Mouse (Mus musculus) MEL (cell line): Measurements from ENCODE around the gene Ada. TPM values are rescaled to one million over a fixed set of nuclear protein-coding genes. Genes with fewer than 3 reads are reported as not detected.

Source experiments
- DNase-seq: peaks from one replicate; pipeline ENCODE4 v3.0.0; 2011; ENCODE audit warnings: low read depth, low spot score
- H3K27ac ChIP-seq: 2 replicates; pipeline ENCODE4 v1.5.1; 2012; ENCODE audit warnings: low read depth, mild to moderate bottlenecking, control low read depth, low read length, moderate library complexity; ENCODE audit not compliant: control insufficient read depth
- H3K27me3 ChIP-seq, 2 experiments: fragments of 150-350 bp in 1 of 2; sonication (generic) in 1 of 2; 2 replicates each; pipeline ENCODE4 v1.6.1; 2012; ENCODE audit warnings: low read length in 2 of 2, mild to moderate bottlenecking in 2 of 2, improper control_type of control experiment in 1 of 2, moderate library complexity in 1 of 2; ENCODE audit not compliant: insufficient read depth in 2 of 2, control insufficient read depth in 1 of 2
- H3K36me3 ChIP-seq, 2 experiments: 2 replicates each; pipeline ENCODE4 v1.6.1; 2012 to 2014; ENCODE audit warnings: low read length in 2 of 2, improper control_type of control experiment in 1 of 2, inconsistent platforms in 1 of 2, mild to moderate bottlenecking in 1 of 2; ENCODE audit not compliant: insufficient read depth in 2 of 2, control insufficient read depth in 1 of 2
- H3K4me1 ChIP-seq, 2 experiments: fragments of 150-350 bp in 1 of 2; sonication (generic) in 1 of 2; 2 replicates each; pipeline ENCODE4 v1.6.1; 2012; ENCODE audit warnings: low read length in 2 of 2, improper control_type of control experiment in 1 of 2, mild to moderate bottlenecking in 1 of 2; ENCODE audit not compliant: insufficient read depth in 2 of 2, control insufficient read depth in 1 of 2
- H3K4me3 ChIP-seq, 2 experiments: fragments of 150-350 bp in 1 of 2; sonication (generic) in 1 of 2; 2 replicates each; pipeline ENCODE4 v1.5.1; 2012; ENCODE audit warnings: low read depth in 2 of 2, low read length in 2 of 2, mild to moderate bottlenecking in 2 of 2, moderate library complexity in 2 of 2, control low read depth in 1 of 2, improper control_type of control experiment in 1 of 2; ENCODE audit not compliant: control insufficient read depth in 1 of 2, insufficient read depth in 1 of 2
- H3K79me2 ChIP-seq: 2 replicates; pipeline ENCODE4 v1.6.1; 2012; ENCODE audit warnings: mild to moderate bottlenecking, low read length, moderate library complexity; ENCODE audit not compliant: control insufficient read depth, poor library complexity, insufficient read depth
- H3K9ac ChIP-seq: 2 replicates; pipeline ENCODE4 v1.6.1; 2012; ENCODE audit warnings: low read depth, mild to moderate bottlenecking, control low read depth, low read length, moderate library complexity; ENCODE audit not compliant: control insufficient read depth, poor library complexity, severe bottlenecking
- H3K9me3 ChIP-seq: fragments of 150-350 bp; sonication (generic); replicated peaks from 2 replicates; pipeline ENCODE4 v1.6.1; 2012; ENCODE audit warnings: mild to moderate bottlenecking, low read length, improper control_type of control experiment, moderate library complexity; ENCODE audit not compliant: insufficient read depth
- BHLHE40 ChIP-seq: IDR thresholded peaks from 2 replicates; pipeline ENCODE4 v1.6.1; 2012; ENCODE audit warnings: low read depth, mild to moderate bottlenecking, inconsistent platforms, low read length, improper control_type of control experiment, borderline replicate concordance
- CHD1 ChIP-seq: IDR thresholded peaks from 2 replicates; pipeline ENCODE4 v1.6.1; 2012; ENCODE audit warnings: low read depth, mild to moderate bottlenecking, inconsistent platforms, low read length, improper control_type of control experiment
- CHD2 ChIP-seq: IDR thresholded peaks from 2 replicates; pipeline ENCODE4 v1.6.1; 2011; ENCODE audit warnings: low read length, improper control_type of control experiment
- CTCF ChIP-seq, 3 experiments: IDR thresholded peaks in 2 of 3; conservative IDR thresholded peaks in 1 of 3; 2 replicates each; pipeline ENCODE4 v1.5.1; 2011 to 2012; ENCODE audit warnings: low read length in 3 of 3, low read depth in 2 of 3, mild to moderate bottlenecking in 2 of 3, improper control_type of control experiment in 1 of 3, inconsistent platforms in 1 of 3, mixed read lengths in 1 of 3, moderate library complexity in 1 of 3; ENCODE audit not compliant: control insufficient read depth in 1 of 3, insufficient read depth in 1 of 3, poor library complexity in 1 of 3, severe bottlenecking in 1 of 3
- E2F4 ChIP-seq: IDR thresholded peaks from 2 replicates; pipeline ENCODE4 v1.6.1; 2011; ENCODE audit warnings: low read depth, low read length, improper control_type of control experiment, borderline replicate concordance
- EP300 ChIP-seq, 2 experiments: IDR thresholded peaks; 2 replicates each; pipeline ENCODE4 v1.6.1; 2011; ENCODE audit warnings: improper control_type of control experiment in 2 of 2, low read length in 2 of 2, low read depth in 1 of 2, mild to moderate bottlenecking in 1 of 2
- ETS1 ChIP-seq: IDR thresholded peaks from 2 replicates; pipeline ENCODE4 v1.6.1; 2012; ENCODE audit warnings: low read depth, mild to moderate bottlenecking, inconsistent platforms, low read length, improper control_type of control experiment, moderate library complexity
- GATA1 ChIP-seq: IDR thresholded peaks from 2 replicates; pipeline ENCODE4 v1.6.1; 2011; ENCODE audit warnings: low read depth, low read length, improper control_type of control experiment
- JUND ChIP-seq: IDR thresholded peaks from 2 replicates; pipeline ENCODE4 v1.6.1; 2011; ENCODE audit warnings: low read depth, mild to moderate bottlenecking, improper control_type of control experiment, low read length
- MAFK ChIP-seq: IDR thresholded peaks from 2 replicates; pipeline ENCODE4 v1.6.1; 2011; ENCODE audit warnings: low read depth, mild to moderate bottlenecking, low read length, improper control_type of control experiment, borderline replicate concordance
- MAX ChIP-seq: IDR thresholded peaks from 2 replicates; pipeline ENCODE4 v1.6.1; 2011; ENCODE audit warnings: low read length, improper control_type of control experiment
- MAZ ChIP-seq: IDR thresholded peaks from 2 replicates; pipeline ENCODE4 v1.6.1; 2012; ENCODE audit warnings: low read depth, mild to moderate bottlenecking, inconsistent platforms, low read length, improper control_type of control experiment
- MXI1 ChIP-seq: IDR thresholded peaks from 2 replicates; pipeline ENCODE4 v1.6.1; 2011; ENCODE audit warnings: mild to moderate bottlenecking, low read depth, low read length, improper control_type of control experiment
- MYB ChIP-seq: IDR thresholded peaks from 2 replicates; pipeline ENCODE4 v1.6.1; 2011; ENCODE audit warnings: mild to moderate bottlenecking, low read depth, low read length, improper control_type of control experiment
- NELFE ChIP-seq: IDR thresholded peaks from 2 replicates; pipeline ENCODE4 v1.6.1; 2011; ENCODE audit warnings: low read depth, low read length, improper control_type of control experiment
- NRF1 ChIP-seq: IDR thresholded peaks from 2 replicates; pipeline ENCODE4 v1.6.1; 2014; ENCODE audit warnings: low read depth, mild to moderate bottlenecking, inconsistent platforms, low read length, improper control_type of control experiment, moderate library complexity; ENCODE audit not compliant: poor library complexity, insufficient read depth, severe bottlenecking
- POLR2A ChIP-seq, 2 experiments: IDR thresholded peaks; 2 replicates each; pipeline ENCODE4 v1.6.1; 2011 to 2012; ENCODE audit warnings: low read length in 2 of 2, mild to moderate bottlenecking in 2 of 2, control low read depth in 1 of 2, improper control_type of control experiment in 1 of 2, low read depth in 1 of 2, moderate library complexity in 1 of 2; ENCODE audit not compliant: control insufficient read depth in 1 of 2, insufficient read depth in 1 of 2, poor library complexity in 1 of 2
- POLR2AphosphoS2 ChIP-seq: IDR thresholded peaks from 2 replicates; pipeline ENCODE4 v1.6.1; 2011; ENCODE audit warnings: low read length, improper control_type of control experiment
- POLR2AphosphoS5 ChIP-seq: IDR thresholded peaks from 2 replicates; pipeline ENCODE4 v1.6.1; 2012; ENCODE audit warnings: low read depth, borderline replicate concordance, mild to moderate bottlenecking, inconsistent platforms, low read length, moderate library complexity, mixed read lengths
- RCOR1 ChIP-seq: IDR thresholded peaks from 2 replicates; pipeline ENCODE4 v1.6.1; 2012; ENCODE audit warnings: low read depth, mild to moderate bottlenecking, inconsistent platforms, low read length, improper control_type of control experiment
- SMC3 ChIP-seq: IDR thresholded peaks from 2 replicates; pipeline ENCODE4 v1.6.1; 2011; ENCODE audit warnings: low read depth, low read length, improper control_type of control experiment
- TAL1 ChIP-seq: IDR thresholded peaks from 2 replicates; pipeline ENCODE4 v1.6.1; 2012; ENCODE audit warnings: mild to moderate bottlenecking, inconsistent platforms, low read length, moderate library complexity, mixed read lengths
- TBP ChIP-seq: IDR thresholded peaks from 2 replicates; pipeline ENCODE4 v1.8.0; 2011; ENCODE audit warnings: low read depth, low read length, improper control_type of control experiment
- TCF12 ChIP-seq: IDR thresholded peaks from 2 replicates; pipeline ENCODE4 v1.6.1; 2014; ENCODE audit warnings: low read depth, mild to moderate bottlenecking, inconsistent platforms, low read length, improper control_type of control experiment, moderate library complexity
- UBTF ChIP-seq: IDR thresholded peaks from 2 replicates; pipeline ENCODE4 v1.6.1; 2012; ENCODE audit warnings: low read depth, mild to moderate bottlenecking, inconsistent platforms, low read length, improper control_type of control experiment, moderate library complexity, borderline replicate concordance; ENCODE audit not compliant: insufficient read depth
- USF1 ChIP-seq: IDR thresholded peaks from 2 replicates; pipeline ENCODE4 v1.6.1; 2014; ENCODE audit warnings: low read depth, mild to moderate bottlenecking, inconsistent platforms, low read length, improper control_type of control experiment, moderate library complexity
- USF2 ChIP-seq, 2 experiments: IDR thresholded peaks; 2 replicates each; pipeline ENCODE4 v1.6.1; 2011 to 2012; ENCODE audit warnings: improper control_type of control experiment in 2 of 2, low read length in 2 of 2, borderline replicate concordance in 1 of 2, inconsistent platforms in 1 of 2, low read depth in 1 of 2, mild to moderate bottlenecking in 1 of 2; ENCODE audit not compliant: insufficient read depth in 1 of 2
- ZC3H11A ChIP-seq: IDR thresholded peaks from 2 replicates; pipeline ENCODE4 v1.6.1; 2012; ENCODE audit warnings: low read depth, mild to moderate bottlenecking, inconsistent platforms, low read length, improper control_type of control experiment
- ZKSCAN1 ChIP-seq: IDR thresholded peaks from 2 replicates; pipeline ENCODE4 v1.6.1; 2012; ENCODE audit warnings: low read depth, mild to moderate bottlenecking, inconsistent platforms, low read length, improper control_type of control experiment, moderate library complexity
- ZMIZ1 ChIP-seq: IDR thresholded peaks from 2 replicates; pipeline ENCODE4 v1.6.1; 2012; ENCODE audit warnings: low read depth, mild to moderate bottlenecking, inconsistent platforms, low read length, improper control_type of control experiment, moderate library complexity
- polyA plus RNA-seq, 2 experiments: library from polyadenylated mRNA; stranded (reverse) in 1 of 2; unstranded in 1 of 2; fragments of >175 nt in 1 of 2; fragments of >200 nt in 1 of 2; gene quantifications; 2 replicates each; pipeline versions ENCODE4 v1.2.1 to v1.2.4; 2012; ENCODE audit warnings: low replicate concordance in 2 of 2, low read depth in 1 of 2; ENCODE audit not compliant: insufficient read length in 2 of 2, insufficient read depth in 1 of 2, missing spikeins in 1 of 2
- total RNA-seq: library from RNA; depleted of rRNA; stranded (reverse); fragments of 300-350 nt; gene quantifications from 2 replicates; pipeline ENCODE4 v1.2.3, GENCODE M21; 2012

The Ada gene
- total and polyA plus RNA-seq, 3 experiments = 35.1 to 36.5 TPM; not detected in 1

DNA sequence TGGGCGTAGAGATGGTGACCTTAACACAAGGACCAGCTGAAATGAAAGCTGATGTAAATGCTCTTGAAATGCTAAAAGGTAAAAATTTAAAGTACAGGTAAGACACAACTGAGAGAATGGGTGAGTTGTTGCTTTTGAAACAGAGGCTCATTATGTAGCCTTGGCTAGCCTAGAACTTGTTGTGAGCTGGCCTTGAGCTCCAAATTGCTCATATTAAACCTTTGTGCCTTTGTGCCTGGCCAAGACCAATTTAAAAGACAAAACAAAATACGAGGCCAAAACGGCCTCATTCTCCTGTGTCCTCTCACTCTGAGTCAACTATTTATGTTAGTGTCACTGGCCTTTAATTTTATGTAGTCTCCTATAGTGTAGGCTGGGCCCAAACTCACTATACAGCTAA lies 63.2 kb downstream of the Ada start:
- no peak overlapping the region for H3K4me3 ChIP-seq
- H3K9ac ChIP-seq = no peak overlapping the region
- no peak for TF ChIP-seq MAX
- no peak for TF ChIP-seq ETS1
- TF ChIP-seq UBTF = no peak
- TF ChIP-seq POLR2AphosphoS2 = no peak
- TF ChIP-seq EP300 (IDR thresholded peaks at IDR 0.05; ENCODE audit: low read depth in 1 of 2, low read length in 2 of 2) = no peak
- TF ChIP-seq CTCF (IDR thresholded peaks at IDR 0.05 in 2 of 3, conservative IDR thresholded peaks at IDR 0.05 in 1 of 3; ENCODE audit: control insufficient read depth in 1 of 3, insufficient read depth in 1 of 3, low read depth in 2 of 3, low read length in 3 of 3, poor library complexity in 1 of 3, severe bottlenecking in 1 of 3) = no peak
- TF ChIP-seq POLR2AphosphoS5 = no peak
- no peak for TF ChIP-seq MXI1
- no peak for TF ChIP-seq CHD2
- TF ChIP-seq BHLHE40 = no peak
- TF ChIP-seq RCOR1 = no peak
- TF ChIP-seq MAZ = no peak
- no peak overlapping the region for H3K27ac ChIP-seq
- H3K79me2 ChIP-seq = peaks cover 21% of the 10 kb centered on the region
- DNase-seq = no peak
- peaks cover 0 to 42% of the 10 kb centered on the region in 2 experiments; a peak in 2 of 4 replicates for H3K36me3 ChIP-seq
- H3K9me3 ChIP-seq = no peaks in the 10 kb centered on the region
- H3K27me3 ChIP-seq = no peaks in the 10 kb centered on the region
- peaks cover 20 to 49% of the 10 kb centered on the region in 2 experiments for H3K4me1 ChIP-seq

DNA sequence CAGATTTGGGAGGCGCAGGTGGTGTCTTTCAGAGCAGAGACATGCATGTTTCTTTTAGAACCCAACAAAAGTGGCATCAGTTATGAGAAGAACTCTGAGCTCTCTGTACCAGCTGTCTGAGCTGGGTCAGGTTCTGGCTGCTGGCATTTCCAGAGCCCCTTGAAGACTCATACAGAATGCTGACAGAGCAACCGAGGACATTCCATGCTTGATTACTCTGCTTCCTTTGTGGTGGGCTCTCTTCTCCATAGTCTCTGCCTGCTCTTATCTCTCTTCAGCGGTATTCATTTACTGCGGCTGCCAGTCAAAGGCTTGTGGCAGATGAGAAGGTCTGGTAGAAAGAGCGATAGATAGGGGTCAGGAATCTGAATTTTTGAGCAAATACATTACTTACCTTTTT lies 63.8 kb downstream of the Ada start:
- Histone ChIP-seq H3K36me3 (peaks cover 0 to 38% of the 10 kb centered on the region in 2 experiments; a peak in 2 of 4 replicates), H3K4me1 (peaks cover 15 to 43% of the 10 kb centered on the region in 2 experiments), H3K9me3 (no peaks in the 10 kb centered on the region), H3K79me2 (peaks cover 21% of the 10 kb centered on the region), H3K9ac (no peak overlapping the region), H3K27me3 (no peaks in the 10 kb centered on the region), H3K27ac (peak overlapping the region; percentile 19; the same call in 1 of the 2 replicates), H3K4me3 (no peak overlapping the region)
- peak; percentile 64 for DNase-seq
- peak; percentile 65 for TF ChIP-seq TAL1
- TF ChIP-seq NELFE = no peak
- peak; percentile 70 for TF ChIP-seq ETS1
- TF ChIP-seq MXI1 = peak; percentile 15; the same call in 1 of the 2 replicates
- TF ChIP-seq NRF1 = no peak
- no peak for TF ChIP-seq UBTF
- no peak for TF ChIP-seq MYB
- no peak for TF ChIP-seq BHLHE40
- TF ChIP-seq MAFK = 0 out of 2 replicates have a peak, but pooled peaks have one; percentile 20
- no peak for TF ChIP-seq POLR2AphosphoS5
- TF ChIP-seq JUND = no peak
- 0 out of 2 replicates have a peak, but pooled peaks have one; percentile 27 for TF ChIP-seq TBP
- no peak for TF ChIP-seq E2F4
- TF ChIP-seq POLR2A (IDR thresholded peaks at IDR 0.05; ENCODE audit: control insufficient read depth in 1 of 2, insufficient read depth in 1 of 2, low read depth in 1 of 2, low read length in 2 of 2, poor library complexity in 1 of 2) = no peak
- TF ChIP-seq USF2 (IDR thresholded peaks at IDR 0.05; ENCODE audit: borderline replicate concordance in 1 of 2, insufficient read depth in 1 of 2, low read depth in 1 of 2, low read length in 2 of 2) = no peak
- peak; percentile 87 for TF ChIP-seq GATA1
- TF ChIP-seq POLR2AphosphoS2 = no peak
- no peak for TF ChIP-seq USF1
- peak; percentile 38; the same call in 1 of the 2 replicates for TF ChIP-seq TCF12
- TF ChIP-seq MAX = no peak
- TF ChIP-seq SMC3 = no peak
- TF ChIP-seq ZC3H11A = no peak
- peak; percentile 66 to 67 for TF ChIP-seq EP300 (IDR thresholded peaks at IDR 0.05; ENCODE audit: low read depth in 1 of 2, low read length in 2 of 2)
- no peak for TF ChIP-seq CHD1
- peak; percentile 72 for TF ChIP-seq RCOR1
- TF ChIP-seq ZMIZ1 = no peak
- TF ChIP-seq ZKSCAN1 = no peak
